Comparison of ENCODE assay signal across 20 mouse cellular contexts in the genomic region with DNA sequence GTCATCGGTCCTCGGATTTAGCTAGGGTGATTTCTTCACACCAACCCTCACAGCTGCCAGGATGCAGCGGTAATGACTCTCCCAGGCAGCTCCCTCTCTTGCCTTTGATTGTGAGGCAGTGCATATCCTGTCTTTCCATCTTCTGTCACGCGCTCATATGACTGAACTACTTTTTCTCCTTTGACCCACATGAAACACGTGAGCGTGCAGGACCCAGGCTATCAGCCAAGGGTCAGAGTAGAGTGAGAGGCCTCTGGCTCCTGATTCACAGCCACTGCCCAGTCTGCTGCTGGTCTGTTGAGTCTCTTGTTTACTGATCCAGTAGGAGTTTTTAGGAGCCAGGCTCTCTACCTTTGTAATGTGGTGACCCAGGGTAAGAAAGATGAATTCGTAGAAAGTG.
DNase-seq lines count a peak whose midpoint lies in the region; ATAC-seq and TF ChIP-seq lines count a peak whose summit lies in the region.
"Had no signal": no experiment of that assay in that cellular context is flagged by ENCODE, and none has a peak within 500 bp of the region (broad histone marks: within the 10 kb centered on the region; RNA-seq: fewer than 3 reads in every experiment).

No protein-coding gene starts in this region.

- intact Hi-C loops in heart, postnatal 25 days (cut with DNase I): no loop called here

- no peak for TF ChIP-seq CTCF in liver, adult 2 months (IDR thresholded peaks at IDR 0.05; ENCODE audit: low read depth, low read length)
- no peak for TF ChIP-seq CTCF in kidney, adult 2 months (conservative IDR thresholded peaks at IDR 0.05; ENCODE audit: insufficient read depth, insufficient read length, low read depth, low read length)

- no peaks in the 10 kb centered on the region for H3K27me3 ChIP-seq in liver, adult 2 months (ENCODE audit: control insufficient read depth, insufficient read depth, low read length)
- H3K27me3 ChIP-seq in liver, embryonic 12.5 days (replicated peaks): no peaks in the 10 kb centered on the region
- no peaks in the 10 kb centered on the region for H3K27me3 ChIP-seq in kidney, adult 2 months (replicated peaks; ENCODE audit: control insufficient read depth, insufficient read depth, low read length)
- H3K27me3 ChIP-seq in forebrain, embryonic 10.5 days (ENCODE audit: poor library complexity, severe bottlenecking): peaks cover 42% of the 10 kb centered on the region; the same call in 1 of the 2 replicates
- H3K27me3 ChIP-seq: limb, embryonic 12.5 days; midbrain, embryonic 13.5 days had no signal

- no peaks in the 10 kb centered on the region for H3K79me2 ChIP-seq in liver, adult 2 months (ENCODE audit: control insufficient read depth, insufficient read depth, low read length)

- peaks cover 46% of the 10 kb centered on the region for H3K36me3 ChIP-seq in liver, adult 2 months (ENCODE audit: control insufficient read depth, insufficient read depth, low read length)
- peaks cover 100% of the 10 kb centered on the region for H3K36me3 ChIP-seq in liver, embryonic 12.5 days
- H3K36me3 ChIP-seq in kidney, adult 2 months (ENCODE audit: control insufficient read depth, insufficient read depth, low read length): peaks cover 4% of the 10 kb centered on the region
- peaks cover 56% of the 10 kb centered on the region for H3K36me3 ChIP-seq in forebrain, embryonic 10.5 days (replicated peaks)

- no peak for ATAC-seq in liver, embryonic 12.5 days
- ATAC-seq: hindbrain, postnatal 0 days; midbrain, embryonic 13.5 days had no signal

- H3K9me3 ChIP-seq in liver, embryonic 12.5 days (replicated peaks): no peaks in the 10 kb centered on the region
- no peaks in the 10 kb centered on the region for H3K9me3 ChIP-seq in forebrain, embryonic 10.5 days
- H3K9me3 ChIP-seq: embryonic facial prominence, embryonic 13.5 days; G1E; limb, embryonic 12.5 days; midbrain, embryonic 13.5 days had no signal

- no peak overlapping the region for H3K4me2 ChIP-seq in liver, embryonic 12.5 days
- H3K4me2 ChIP-seq: embryonic facial prominence, embryonic 13.5 days; limb, embryonic 12.5 days; midbrain, embryonic 13.5 days had no signal

- TF ChIP-seq POLR2A in liver, adult 2 months (IDR thresholded peaks at IDR 0.05; ENCODE audit: extremely low read depth, insufficient read depth, low read length): no peak
- no peak for TF ChIP-seq POLR2A in kidney, adult 2 months (IDR thresholded peaks at IDR 0.05; ENCODE audit: low read depth, low read length)

- peak; percentile 97 for DNase-seq in heart, adult 11 months
- DNase-seq in heart, postnatal 25 days (ENCODE audit: low spot score): no peak
- DNase-seq in liver, adult 2 months (ENCODE audit: extremely low read depth, low read depth, low spot score): peak; percentile 97
- peak; percentile 94 for DNase-seq in kidney, adult 2 months
- peak; percentile 79 to 89 for DNase-seq in kidney, postnatal 36 days
- no peak for DNase-seq in forebrain, embryonic 10.5 days (ENCODE audit: extremely low spot score, low spot score)
- DNase-seq in Muller cell, postnatal 12 days (ENCODE audit: inconsistent ontology term): no peak
- DNase-seq: cerebellum, adult 18-20 months; right cerebral cortex, adult 18-20 months; thymus, postnatal 4 days had no signal

- 10% methylated on average over 8 of the region's 8 CpGs for WGBS in liver, adult 2 months
- WGBS in liver, embryonic 12.5 days (ENCODE audit: insufficient replicate concordance): 91% methylated on average over 8 of the region's 8 CpGs
- WGBS in kidney, adult 2 months: 33% methylated on average over 8 of the region's 8 CpGs
- 94% methylated on average over 8 of the region's 8 CpGs for WGBS in forebrain, embryonic 10.5 days

- H3K9ac ChIP-seq in liver, adult 2 months (ENCODE audit: low read depth, low read length): no peak overlapping the region
- H3K9ac ChIP-seq in liver, embryonic 12.5 days: no peak overlapping the region
- H3K9ac ChIP-seq: embryonic facial prominence, embryonic 13.5 days; limb, embryonic 12.5 days; midbrain, embryonic 13.5 days had no signal

- H3K4me3 ChIP-seq in liver, adult 2 months (ENCODE audit: insufficient read depth, low read depth, low read length): no peak overlapping the region
- H3K4me3 ChIP-seq in liver, embryonic 12.5 days: no peak overlapping the region
- no peak overlapping the region for H3K4me3 ChIP-seq in kidney, adult 2 months (ENCODE audit: insufficient read depth, low read depth, low read length)
- H3K4me3 ChIP-seq in forebrain, embryonic 10.5 days: no peak overlapping the region
- H3K4me3 ChIP-seq: embryonic facial prominence, embryonic 13.5 days; layer of hippocampus, adult 2 months; left cerebral cortex, adult 2 months; limb, embryonic 12.5 days; midbrain, embryonic 13.5 days; myocyte had no signal

- H3K4me1 ChIP-seq in liver, adult 2 months (ENCODE audit: control insufficient read depth, insufficient read depth, low read length): peaks cover 12% of the 10 kb centered on the region
- no peaks in the 10 kb centered on the region for H3K4me1 ChIP-seq in liver, embryonic 12.5 days
- peaks cover 23% of the 10 kb centered on the region for H3K4me1 ChIP-seq in kidney, adult 2 months (ENCODE audit: control insufficient read depth, insufficient read depth, low read length)
- peaks cover 25% of the 10 kb centered on the region for H3K4me1 ChIP-seq in forebrain, embryonic 10.5 days

- peak overlapping the region; percentile 64 for H3K27ac ChIP-seq in liver, adult 2 months (replicated peaks; ENCODE audit: insufficient read depth, low read depth, low read length)
- no peak overlapping the region for H3K27ac ChIP-seq in liver, embryonic 12.5 days
- peak overlapping the region; percentile 48 for H3K27ac ChIP-seq in kidney, adult 2 months (ENCODE audit: insufficient read depth, low read depth, low read length)
- no peak overlapping the region for H3K27ac ChIP-seq in forebrain, embryonic 10.5 days
- H3K27ac ChIP-seq: embryonic facial prominence, embryonic 13.5 days; hindbrain, postnatal 0 days; layer of hippocampus, adult 2 months; left cerebral cortex, adult 2 months; limb, embryonic 12.5 days; macrophage; midbrain, embryonic 13.5 days had no signal

Comparison
In these comparisons a context has a peak if more than half of its experiments do, and no peak if none do; other contexts are left out.
1. DNase-seq: peak in heart, adult 11 months (single experiment), liver, adult 2 months (single experiment), kidney, adult 2 months (single experiment) and kidney, postnatal 36 days (2 of 2); none in heart, postnatal 25 days (single experiment), forebrain, embryonic 10.5 days (single experiment) and Muller cell, postnatal 12 days (single experiment).
2. H3K27ac ChIP-seq: peak in liver, adult 2 months (single experiment) and kidney, adult 2 months (single experiment); none in liver, embryonic 12.5 days (single experiment) and forebrain, embryonic 10.5 days (single experiment).